Mouse (Mus musculus) CD4-positive helper T cell, adult 2 months (primary cell): ENCODE data around the gene Mrps30.
A peak's percentile ranks its signal among the peaks of the same experiment; 100 is the strongest.
"Not testable (repeated sequence)": the region's sequence is repeated elsewhere in the genome, so short reads cannot be mapped to it uniquely, and the experiment has no call there.

Experiments
- DNase-seq: peaks from one replicate; pipeline ENCODE4 v3.0.0-alpha.2; 2012; ENCODE audit warnings: low read depth, missing footprints, low spot score

The Mrps30 gene

GRCm38 (mm10) chr13:118386511-118387447 is at the start of gene Mrps30, which contains the start of gene B430218F22Rik:
Mrps30 (minus strand) TSS chr13:118387252.
B430218F22Rik (plus strand) TSS chr13:118386630.
- peak; percentile 96 for DNase-seq

GRCm38 (mm10) chr13:118420847-118421246 is 33.8 kb upstream of the Mrps30 start:
- no peak for DNase-seq

GRCm38 (mm10) chr13:118420408-118420807 is 33.4 kb upstream of the Mrps30 start:
- no peak for DNase-seq

- DNase-seq: no peak
Measured at GRCm38 (mm10) chr13:118418163-118418562, 31.1 kb upstream of the Mrps30 start.

GRCm38 (mm10) chr13:118411297-118411992 is 24.4 kb upstream of the Mrps30 start:
- DNase-seq: no peak

- DNase-seq: no peak
Measured at GRCm38 (mm10) chr13:118403544-118403943, 16.5 kb upstream of the Mrps30 start.

GRCm38 (mm10) chr13:118400340-118400739 is 13.3 kb upstream of the Mrps30 start:
- DNase-seq: no peak

GRCm38 (mm10) chr13:118395803-118396202 is 8.8 kb upstream of the Mrps30 start:
- no peak for DNase-seq

- not testable (repeated sequence) for DNase-seq
Measured at GRCm38 (mm10) chr13:118387448-118387801, 373 bp upstream of the Mrps30 start.

GRCm38 (mm10) chr13:118380381-118380780 is 6.7 kb downstream of the Mrps30 start:
- no peak for DNase-seq

- DNase-seq: peak; percentile 51
Measured at GRCm38 (mm10) chr13:118379155-118379554, 7.9 kb downstream of the Mrps30 start.

GRCm38 (mm10) chr13:118372871-118373270 is 14.2 kb downstream of the Mrps30 start:
- DNase-seq: no peak

GRCm38 (mm10) chr13:118365774-118366173 is 21.3 kb downstream of the Mrps30 start:
- DNase-seq: no peak

- DNase-seq: no peak
Measured at GRCm38 (mm10) chr13:118363342-118363741, 23.7 kb downstream of the Mrps30 start.

- DNase-seq: no peak
Measured at GRCm38 (mm10) chr13:118350870-118351269, 36.2 kb downstream of the Mrps30 start.

GRCm38 (mm10) chr13:118350257-118350656 is 36.8 kb downstream of the Mrps30 start:
- peak; percentile 6 for DNase-seq
